ENCODE assay signal across 22 mouse cellular contexts in the genomic region with DNA sequence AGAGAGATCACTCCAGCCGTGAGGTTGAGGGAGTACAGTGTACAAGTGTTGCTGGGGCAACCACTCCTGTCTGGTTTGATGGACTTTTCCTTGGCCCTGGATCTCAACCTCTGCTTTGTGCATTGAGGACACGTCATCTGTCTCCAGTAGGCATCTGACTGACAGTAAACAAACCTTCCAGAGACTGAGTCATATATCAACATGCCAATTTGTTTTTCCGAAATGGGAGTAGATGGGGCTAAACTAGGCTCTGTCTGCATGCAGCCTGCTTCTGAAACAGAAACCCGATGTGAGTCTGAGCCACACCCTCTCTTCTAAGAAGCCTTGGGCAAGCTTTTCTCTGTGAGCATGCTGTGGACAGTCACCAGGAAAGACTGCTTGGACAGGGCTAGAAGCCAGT. TPM values are rescaled to one million over a fixed set of nuclear protein-coding genes. Genes with fewer than 3 reads are reported as not detected.
"Had no signal": no experiment of that assay in that cellular context is flagged by ENCODE, and none has a peak within 500 bp of the region (broad histone marks: within the 10 kb centered on the region; RNA-seq: fewer than 3 reads in every experiment).

No protein-coding gene starts in this region.

- H3K27ac ChIP-seq: liver, embryonic 13.5 days; neural tube, embryonic 12.5 days; neural tube, embryonic 15.5 days; stomach, postnatal 0 days had no signal

- DNase-seq: kidney, postnatal 14 days; kidney, postnatal 4 days; liver, embryonic 13.5 days; lung, adult 2 months; lung, postnatal 14 days; lung, postnatal 4 days; midbrain, embryonic 14.5 days; right cerebral cortex, adult 18-20 months; right cerebral cortex, postnatal 14 days; right cerebral cortex, postnatal 4 days; thymus, adult 2 months; thymus, postnatal 14 days; thymus, postnatal 4 days had no signal

- H3K4me3 ChIP-seq: liver, embryonic 13.5 days; neural tube, embryonic 12.5 days; neural tube, embryonic 15.5 days had no signal

- H3K36me3 ChIP-seq: liver, embryonic 13.5 days; neural tube, embryonic 12.5 days; neural tube, embryonic 15.5 days had no signal

- H3K9ac ChIP-seq: liver, embryonic 13.5 days; neural tube, embryonic 12.5 days; neural tube, embryonic 15.5 days had no signal

- H3K9me3 ChIP-seq: liver, embryonic 13.5 days; neural tube, embryonic 12.5 days; neural tube, embryonic 15.5 days had no signal

- H3K4me2 ChIP-seq: liver, embryonic 13.5 days; midbrain, embryonic 11.5 days; neural tube, embryonic 12.5 days; neural tube, embryonic 15.5 days had no signal

- H3K4me1 ChIP-seq: liver, embryonic 13.5 days had no signal

- H3K27me3 ChIP-seq: liver, embryonic 13.5 days; neural tube, embryonic 12.5 days; neural tube, embryonic 15.5 days had no signal

RNA-seq across cellular contexts. Expression of a gene that starts 14.3 kb away (rescaled TPM):
- total RNA-seq: liver, adult 2 months; megakaryocyte progenitor cell, adult 5-6 weeks; megakaryocyte-erythroid progenitor cell, adult 5-6 weeks had no signal
- polyA plus RNA-seq: liver, embryonic 13.5 days; liver, embryonic 16.5 days; lung, adult 2 months; lung, embryonic 16.5 days had no signal
